Mouse (Mus musculus) E14TG2a.4 (cell line): Measurements from ENCODE around the gene Wnt5b.

Experiments
- H3K27me3 ChIP-seq: 2 replicates; pipeline ENCODE4 v1.6.1; 2014; ENCODE audit warnings: low read length, control low read depth; ENCODE audit not compliant: insufficient read depth
- H3K36me3 ChIP-seq: 2 replicates; pipeline ENCODE4 v1.6.1; 2014; ENCODE audit warnings: low read length, control low read depth; ENCODE audit not compliant: insufficient read depth
- H3K4me1 ChIP-seq: replicated peaks from 2 replicates; pipeline ENCODE4 v1.6.1; 2014; ENCODE audit warnings: low read depth, low read length, control low read depth
- H3K4me3 ChIP-seq: replicated peaks from 2 replicates; pipeline ENCODE4 v1.5.1; 2014; ENCODE audit warnings: mild to moderate bottlenecking, low read length
- H3K9me3 ChIP-seq: 2 replicates; pipeline ENCODE4 v1.6.1; 2014; ENCODE audit warnings: low read length, control low read depth
- CTCF ChIP-seq: conservative IDR thresholded peaks from 2 replicates; pipeline ENCODE4 v1.5.1; 2014; ENCODE audit warnings: low read length
- NANOG ChIP-seq: IDR thresholded peaks from 2 replicates; pipeline ENCODE4 v1.6.1; 2014; ENCODE audit warnings: borderline replicate concordance, low read length, mixed read lengths
- POU5F1 ChIP-seq: IDR thresholded peaks from 2 replicates; pipeline ENCODE4 v1.6.1; 2014; ENCODE audit warnings: low read length, borderline replicate concordance

Wnt5b gene

DNA sequence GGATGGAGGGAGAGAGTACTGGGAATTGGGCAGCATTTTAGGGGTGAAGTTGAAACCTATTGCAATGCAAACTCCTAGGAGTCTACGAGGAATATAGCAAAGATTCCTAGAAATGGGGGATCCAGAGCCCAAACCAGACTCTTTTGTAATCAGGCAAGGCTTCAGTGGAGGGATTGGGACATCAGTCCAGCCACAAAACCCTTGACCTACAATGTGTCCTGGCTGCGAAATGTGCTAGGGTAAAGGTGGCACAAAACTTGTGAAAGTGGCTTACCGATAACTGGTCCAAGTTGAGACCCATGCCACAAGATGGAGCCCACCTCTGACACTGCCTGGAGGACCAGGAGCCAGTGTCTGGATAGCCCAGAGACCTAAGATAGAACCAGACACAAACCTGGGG, 144.8 kb downstream of the Wnt5b start:
- Histone ChIP-seq H3K9me3 (no peaks in the 10 kb centered on the region), H3K36me3 (peaks cover 74% of the 10 kb centered on the region), H3K4me3 (no peak overlapping the region), H3K4me1 (peaks cover 50% of the 10 kb centered on the region), H3K27me3 (no peaks in the 10 kb centered on the region)
- TF ChIP-seq NANOG (no peak), POU5F1 (no peak), CTCF (no peak)

DNA sequence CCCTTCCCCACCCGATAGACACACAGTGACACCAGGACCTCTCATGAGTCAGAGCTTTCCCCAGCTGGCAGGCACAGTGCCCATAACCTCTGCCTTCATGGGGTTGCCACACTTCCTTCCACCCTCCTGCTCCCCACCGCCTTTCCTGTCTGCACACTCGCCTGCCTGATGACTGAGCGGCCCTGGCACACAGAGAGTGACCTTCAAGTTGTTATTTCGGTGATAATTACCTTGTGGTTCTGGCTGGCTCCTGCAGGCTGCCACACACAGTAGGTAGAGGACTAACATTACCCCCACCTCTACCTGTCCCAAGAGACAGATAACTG, 147.9 kb downstream of the Wnt5b start:
- Histone ChIP-seq H3K27me3 (no peaks in the 10 kb centered on the region), H3K9me3 (no peaks in the 10 kb centered on the region), H3K4me1 (peaks cover 30% of the 10 kb centered on the region), H3K36me3 (peaks cover 53% of the 10 kb centered on the region), H3K4me3 (no peak overlapping the region)
- TF ChIP-seq NANOG, result no peak

DNA sequence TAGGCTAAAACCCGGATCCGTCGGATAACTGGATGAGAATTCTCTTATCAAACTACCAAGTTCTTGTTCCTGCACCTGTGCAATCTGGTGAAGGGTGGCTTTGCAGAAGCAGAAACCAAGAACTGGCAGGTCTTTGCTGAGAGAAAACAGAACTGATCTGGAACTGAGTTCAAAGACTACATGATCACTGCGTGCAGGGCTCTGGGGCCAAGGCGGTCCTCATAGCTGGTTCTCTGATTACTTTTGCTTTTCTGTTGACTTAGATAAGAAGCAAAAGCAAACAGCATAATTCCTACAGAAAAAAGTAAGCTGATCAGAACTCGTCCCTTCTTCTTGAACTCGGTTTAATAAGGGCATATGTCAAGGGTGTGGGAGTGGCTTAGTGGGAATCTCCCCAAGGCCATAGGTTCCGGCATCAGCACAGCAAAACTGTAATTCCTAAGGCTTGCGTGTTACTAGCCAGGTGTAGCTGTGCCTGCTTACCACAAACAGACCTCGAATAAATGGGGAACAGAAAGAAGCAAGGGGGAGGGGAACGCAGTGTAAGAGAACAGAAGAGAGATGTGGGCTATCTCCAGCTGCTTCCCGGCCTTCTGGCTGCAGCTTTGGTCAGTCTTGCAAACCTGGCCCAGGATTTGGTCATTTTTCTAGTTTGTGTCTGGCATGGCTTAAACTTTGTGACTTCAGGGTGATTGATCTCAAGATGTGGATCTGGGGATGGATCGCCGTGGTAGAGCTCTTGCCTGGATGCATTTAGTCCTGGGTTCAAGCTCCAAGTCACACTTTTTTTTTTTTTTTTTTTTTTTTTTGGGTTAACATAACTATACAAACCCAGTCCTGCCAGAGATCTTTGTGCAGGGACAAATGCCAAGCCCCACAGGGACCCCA, 148.5 kb downstream of the Wnt5b start:
- Histone ChIP-seq H3K9me3 (no peaks in the 10 kb centered on the region), H3K27me3 (no peaks in the 10 kb centered on the region), H3K36me3 (peaks cover 53% of the 10 kb centered on the region), H3K4me1 (peaks cover 30% of the 10 kb centered on the region), H3K4me3 (no peak overlapping the region)
- TF ChIP-seq POU5F1, result no peak
- no peak for TF ChIP-seq NANOG
- TF ChIP-seq CTCF, result no peak

DNA sequence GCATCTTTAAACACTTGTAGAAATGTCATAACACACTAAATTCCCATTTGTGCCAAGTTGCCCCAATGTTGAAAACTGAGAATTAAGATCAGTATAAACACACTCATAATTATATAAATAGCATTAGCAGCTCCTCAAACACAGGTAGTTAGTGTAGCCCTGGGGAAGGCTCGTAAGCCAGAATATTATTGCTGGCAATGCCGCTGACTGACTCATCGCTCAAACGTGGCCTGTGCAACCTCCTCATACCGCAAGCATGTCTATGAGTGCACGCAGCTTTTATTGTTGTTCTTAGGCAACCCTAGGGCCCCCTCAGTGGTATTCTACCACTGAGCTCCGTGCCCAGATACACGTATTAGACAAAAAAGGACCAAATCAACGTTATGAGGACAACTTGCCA, 151.3 kb downstream of the Wnt5b start:
- TF ChIP-seq CTCF (no peak), NANOG (no peak), POU5F1 (no peak)
- Histone ChIP-seq H3K36me3 (peaks cover 30% of the 10 kb centered on the region), H3K4me1 (peaks cover 45% of the 10 kb centered on the region), H3K27me3 (no peaks in the 10 kb centered on the region), H3K4me3 (no peak overlapping the region), H3K9me3 (no peaks in the 10 kb centered on the region)

DNA sequence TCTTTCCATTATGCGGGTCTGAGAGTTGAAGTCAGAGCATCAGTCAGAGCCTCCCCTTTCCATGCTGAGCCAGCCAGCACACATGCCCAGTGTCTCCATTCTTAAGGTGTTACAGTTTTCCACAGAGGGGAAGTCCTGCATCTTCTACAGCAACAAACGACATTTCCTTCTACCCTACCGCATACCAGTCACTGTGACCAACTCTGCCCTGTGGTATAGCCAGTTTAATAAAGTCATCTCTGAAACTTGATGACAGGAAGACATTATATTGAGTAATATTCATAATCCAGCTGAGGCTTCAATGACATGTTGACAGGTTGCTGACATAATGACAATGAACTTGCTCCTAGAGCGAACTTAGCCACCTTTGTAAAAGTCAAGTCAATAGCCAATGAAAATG, 153.4 kb downstream of the Wnt5b start:
- H3K9me3 ChIP-seq, result no peaks in the 10 kb centered on the region
- H3K36me3 ChIP-seq, result peaks cover 13% of the 10 kb centered on the region
- H3K4me3 ChIP-seq, result no peak overlapping the region
- no peaks in the 10 kb centered on the region for H3K27me3 ChIP-seq
- peaks cover 46% of the 10 kb centered on the region for H3K4me1 ChIP-seq
- no peak for TF ChIP-seq NANOG
- no peak for TF ChIP-seq CTCF
- TF ChIP-seq POU5F1, result no peak

DNA sequence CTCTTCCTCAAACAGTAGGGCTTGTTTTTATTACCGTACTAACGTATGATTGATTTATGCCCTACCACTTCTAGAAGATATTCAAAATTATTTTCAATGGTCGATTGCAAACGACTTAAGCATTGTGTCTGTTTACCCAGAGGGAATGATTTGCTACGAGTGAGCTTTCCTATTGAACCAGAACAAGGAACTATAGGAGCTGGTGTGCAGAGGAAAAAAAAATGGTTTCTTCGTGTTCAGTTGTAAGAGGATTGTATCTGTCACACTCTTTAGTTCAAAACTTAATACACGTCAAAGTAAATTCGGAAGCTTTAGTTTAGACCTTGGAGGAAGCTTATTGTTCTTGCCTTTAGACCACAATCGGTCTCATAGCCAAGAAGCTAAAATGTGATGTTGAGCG, 155.1 kb downstream of the Wnt5b start:
- TF ChIP-seq POU5F1, result no peak
- peak overlapping the region; percentile 89 for H3K4me3 ChIP-seq
- no peaks in the 10 kb centered on the region for H3K27me3 ChIP-seq
- H3K36me3 ChIP-seq, result peaks cover 17% of the 10 kb centered on the region
- peaks cover 39% of the 10 kb centered on the region for H3K4me1 ChIP-seq
- no peaks in the 10 kb centered on the region for H3K9me3 ChIP-seq

DNA sequence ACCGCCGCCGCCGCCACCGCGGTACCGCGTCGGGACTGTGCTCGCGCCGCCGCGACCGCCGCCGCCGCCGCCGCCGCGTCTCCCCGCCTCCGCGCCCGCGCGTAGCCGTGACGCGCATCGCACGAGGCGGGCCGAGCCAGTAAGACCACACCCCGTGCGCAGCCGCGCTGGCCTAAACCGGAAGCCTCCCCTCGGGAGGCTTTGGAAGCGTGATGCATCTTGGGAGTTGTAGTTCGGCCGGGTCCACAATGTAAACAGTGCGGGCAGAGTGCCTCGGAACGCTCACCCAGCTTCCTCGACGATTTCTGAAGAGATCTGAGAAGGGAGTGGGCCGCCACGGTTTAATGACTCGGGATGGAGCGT, 155.5 kb downstream of the Wnt5b start:
- Histone ChIP-seq H3K27me3 (no peaks in the 10 kb centered on the region), H3K4me3 (peak overlapping the region; percentile 89), H3K4me1 (peaks cover 39% of the 10 kb centered on the region), H3K36me3 (peaks cover 21% of the 10 kb centered on the region), H3K9me3 (no peaks in the 10 kb centered on the region)
- TF ChIP-seq POU5F1 (no peak), NANOG (no peak), CTCF (no peak)

DNA sequence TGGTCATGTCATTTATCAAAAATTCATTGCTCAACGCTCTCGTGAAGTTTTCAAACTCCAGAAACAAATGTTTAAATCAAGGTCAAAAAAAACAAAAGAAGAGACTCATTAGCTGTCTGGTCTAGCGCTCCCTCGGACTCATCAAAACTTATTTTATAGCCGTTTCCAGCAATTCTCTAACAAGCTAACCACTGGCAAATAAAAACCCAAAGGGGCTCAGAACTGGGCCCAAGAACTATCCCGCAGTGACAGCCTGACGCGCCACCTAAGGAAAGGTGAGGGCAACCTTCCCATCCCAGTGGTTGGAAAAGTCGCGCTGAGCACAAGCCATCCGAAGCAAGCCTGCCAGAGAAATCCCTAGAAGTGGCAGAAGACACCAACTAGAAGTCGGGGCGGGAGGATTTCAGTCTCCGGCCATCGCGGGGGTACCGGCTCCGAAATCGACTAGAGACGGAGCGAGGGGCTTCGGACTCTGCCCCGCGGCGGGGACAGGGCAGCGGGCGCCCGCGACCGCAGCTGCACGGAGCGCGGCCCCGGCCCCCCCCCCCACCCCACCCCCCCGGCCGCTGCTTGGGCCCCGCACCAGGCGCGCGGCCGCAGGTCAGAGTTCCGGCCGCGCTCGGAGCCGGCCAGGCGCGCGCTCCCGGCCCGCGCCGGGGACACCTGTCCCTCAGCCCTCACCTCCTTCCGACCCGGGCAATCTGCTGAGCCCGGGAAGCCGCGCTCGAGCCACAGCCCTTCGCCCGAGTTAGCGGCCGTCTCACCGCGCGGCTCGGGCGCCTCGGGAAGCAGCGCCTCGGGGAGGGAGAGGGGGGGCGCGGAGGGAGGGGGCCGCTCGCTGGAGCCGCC, 156.1 kb downstream of the Wnt5b start:
- H3K4me3 ChIP-seq, result peak overlapping the region; percentile 89
- no peaks in the 10 kb centered on the region for H3K27me3 ChIP-seq
- peaks cover 39% of the 10 kb centered on the region for H3K4me1 ChIP-seq
- H3K9me3 ChIP-seq, result no peaks in the 10 kb centered on the region
- no peak for TF ChIP-seq NANOG
- no peak for TF ChIP-seq CTCF
- no peak for TF ChIP-seq POU5F1
- peaks cover 22% of the 10 kb centered on the region for H3K36me3 ChIP-seq
